Mouse (Mus musculus): ENCODE data around the gene Gm26920. TPM values are rescaled to one million over a fixed set of nuclear protein-coding genes. Genes with fewer than 3 reads are reported as not detected.

Gene Gm26920
- not detected in 2 replicates for polyA plus RNA-seq (2012)

GRCm38 (mm10) chr7:30090092-30090969 is at the start of gene Gm26920, which contains the start of gene Zfp566:
Gm26920 (minus strand) TSS chr7:30090410.
Zfp566 (minus strand) TSS chr7:30090527.
- TF ChIP-seq GATA1 (IDR thresholded peaks at IDR 0.05; ENCODE audit: low read length), result no peak

- no peak for TF ChIP-seq GATA1 (IDR thresholded peaks at IDR 0.05; ENCODE audit: low read length)
These were observed 46.6 kb upstream of the Gm26920 start for GRCm38 (mm10) chr7:30136826-30137225.

- no peak for TF ChIP-seq GATA1 (IDR thresholded peaks at IDR 0.05; ENCODE audit: low read length)
These were observed 42.2 kb upstream of the Gm26920 start for GRCm38 (mm10) chr7:30132396-30132795.

- TF ChIP-seq GATA1 (IDR thresholded peaks at IDR 0.05; ENCODE audit: low read length), result no peak
These were observed 39.7 kb upstream of the Gm26920 start for GRCm38 (mm10) chr7:30129900-30130299.

- TF ChIP-seq GATA1 (IDR thresholded peaks at IDR 0.05; ENCODE audit: low read length), result no peak
These were observed 31.9 kb upstream of the Gm26920 start for GRCm38 (mm10) chr7:30122188-30122530.

- no peak for TF ChIP-seq GATA1 (IDR thresholded peaks at IDR 0.05; ENCODE audit: low read length)
These were observed 31.3 kb upstream of the Gm26920 start, which contains the start of gene Zfp382 for GRCm38 (mm10) chr7:30121308-30122187. Zfp382 (plus strand) TSS chr7:30121942.

DNA sequence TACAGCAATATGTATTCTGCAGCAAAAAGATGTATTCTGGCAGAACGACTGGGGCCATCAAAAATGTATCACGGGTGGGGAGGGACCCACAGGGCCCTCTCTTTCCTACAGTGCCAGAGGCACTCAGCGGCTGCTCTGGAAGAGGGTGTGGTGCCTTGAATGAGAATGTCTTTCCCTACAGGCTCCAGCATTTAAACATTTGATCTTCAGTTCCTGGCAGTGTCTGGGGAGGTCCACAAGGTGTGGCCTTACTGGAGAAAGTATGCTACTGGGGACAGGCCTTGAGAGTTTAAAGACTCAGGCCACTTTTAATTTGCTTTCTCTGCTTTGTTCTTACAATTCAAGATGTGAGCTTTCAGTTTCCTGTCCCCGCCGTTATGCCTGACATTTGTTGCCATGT is 25.9 kb upstream of the Gm26920 start:
- TF ChIP-seq GATA1 (IDR thresholded peaks at IDR 0.05; ENCODE audit: low read length), result no peak

- no peak for TF ChIP-seq GATA1 (IDR thresholded peaks at IDR 0.05; ENCODE audit: low read length)
These were observed 9.1 kb upstream of the Gm26920 start for GRCm38 (mm10) chr7:30099297-30099696.

DNA sequence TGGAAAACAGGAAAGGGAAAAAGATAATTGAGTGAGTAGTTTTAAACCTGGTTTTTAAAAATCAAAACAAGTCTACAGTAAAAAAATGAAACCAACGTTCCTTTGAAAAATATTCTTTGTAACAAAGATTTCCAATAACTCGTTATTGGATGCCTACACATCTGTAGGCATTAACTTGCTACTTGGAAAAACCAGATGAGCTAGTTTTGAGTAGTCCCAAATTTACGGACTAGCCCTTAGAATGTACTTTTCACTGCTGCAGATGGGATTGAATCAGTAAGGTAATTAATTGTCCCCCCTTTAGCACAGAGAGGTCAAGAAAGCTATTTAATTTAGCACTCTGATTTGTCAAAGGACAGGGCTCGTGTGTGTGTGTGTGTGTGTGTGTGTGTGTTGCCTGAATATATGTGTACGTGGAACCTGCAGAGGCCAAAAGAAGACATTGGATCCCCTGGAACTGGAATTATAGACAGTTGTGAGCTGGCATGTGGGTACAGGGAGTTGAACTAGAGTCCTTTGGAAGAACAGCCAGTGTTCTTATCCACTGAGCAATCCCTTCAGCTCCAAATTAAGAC is 5.4 kb upstream of the Gm26920 start:
- no peak for TF ChIP-seq GATA1 (IDR thresholded peaks at IDR 0.05; ENCODE audit: low read length)

DNA sequence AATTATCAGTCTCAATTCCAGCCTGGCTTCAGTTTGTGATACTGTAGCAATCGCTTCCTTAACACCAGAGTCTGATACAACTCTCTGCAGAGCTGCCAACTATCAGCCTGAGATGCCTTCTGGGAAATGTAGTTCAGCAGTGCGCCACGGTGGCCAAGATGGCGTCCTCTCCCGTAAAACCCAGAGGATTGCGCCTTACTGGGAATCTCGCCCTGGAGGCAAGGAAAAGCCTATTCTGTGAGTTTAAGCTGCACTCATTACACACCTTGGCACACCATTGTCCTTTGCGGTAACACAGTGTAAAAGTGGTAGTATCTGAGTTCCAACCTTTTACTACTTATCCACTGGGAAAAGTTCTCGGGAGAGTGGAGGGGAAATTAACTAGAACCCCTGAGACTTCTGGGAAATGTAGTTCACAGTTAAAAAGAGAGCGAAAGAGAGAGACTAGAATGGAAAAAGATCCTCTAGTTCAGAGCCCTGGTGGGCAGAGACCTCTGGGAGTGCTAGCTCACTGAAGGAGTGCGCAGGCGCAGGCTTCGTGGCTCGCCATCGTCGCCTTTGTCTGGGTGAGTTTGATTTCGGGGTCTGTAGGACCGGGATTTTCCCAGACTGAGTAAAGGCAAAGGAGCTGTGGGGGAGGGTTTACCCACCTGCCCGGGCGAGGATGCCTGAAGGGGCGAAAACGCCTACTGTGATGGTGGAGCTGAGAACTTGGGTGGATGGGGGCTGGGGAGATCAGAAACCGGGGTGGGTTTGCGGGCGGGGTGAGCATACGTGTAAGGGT is 4.6 kb upstream of the Gm26920 start, which contains the start of gene Zfp260:
Zfp260 (plus strand) TSS at position 132 of the 784 bp plus-strand sequence.
- no peak for TF ChIP-seq GATA1 (IDR thresholded peaks at IDR 0.05; ENCODE audit: low read length)

GRCm38 (mm10) chr7:30093918-30094415 is 3.8 kb upstream of the Gm26920 start:
- no peak for TF ChIP-seq GATA1 (IDR thresholded peaks at IDR 0.05; ENCODE audit: low read length)

DNA sequence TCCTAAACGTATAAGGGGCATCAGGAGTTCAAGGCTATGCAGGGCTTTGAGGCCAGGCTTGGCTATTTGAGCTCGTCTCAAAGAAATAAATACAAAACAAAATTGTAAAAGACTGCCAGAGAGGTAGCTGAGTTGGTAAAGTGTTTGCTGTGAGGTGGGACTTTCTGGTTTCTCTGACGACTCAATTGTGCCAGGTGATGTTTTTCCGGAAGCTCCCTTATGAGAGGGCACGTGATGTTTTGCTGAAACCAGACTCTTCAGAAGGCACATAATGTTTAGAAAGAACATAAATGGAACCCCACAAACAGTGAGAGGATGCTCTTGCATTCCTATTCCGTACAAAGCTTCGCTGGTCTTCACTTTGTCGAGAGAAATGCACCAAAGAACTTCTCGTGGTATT is 2.5 kb upstream of the Gm26920 start:
- TF ChIP-seq GATA1 (IDR thresholded peaks at IDR 0.05; ENCODE audit: low read length), result no peak

- no peak for TF ChIP-seq GATA1 (IDR thresholded peaks at IDR 0.05; ENCODE audit: low read length)
These were observed 868 bp upstream of the Gm26920 start for GRCm38 (mm10) chr7:30090970-30091585.

DNA sequence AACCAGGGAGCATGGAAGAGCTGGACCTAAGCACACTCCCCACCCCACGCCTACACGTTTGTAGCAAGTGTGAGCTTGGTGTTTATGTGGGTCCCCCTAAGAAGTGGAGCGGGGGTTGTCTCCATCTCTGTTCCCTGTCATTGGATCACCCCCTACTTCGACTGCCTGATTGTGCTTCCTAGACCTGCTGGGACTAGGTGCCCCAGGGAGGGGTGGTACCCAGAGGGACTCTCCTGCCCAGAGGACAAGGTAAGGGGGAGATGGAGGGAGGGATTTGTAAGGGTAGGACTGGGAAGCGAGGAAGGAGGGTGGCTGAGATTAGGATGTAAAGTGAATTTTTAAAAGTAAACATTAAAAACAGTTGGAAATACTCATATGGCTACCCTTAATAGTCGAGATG is 805 bp downstream of the Gm26920 start:
- TF ChIP-seq GATA1 (IDR thresholded peaks at IDR 0.05; ENCODE audit: low read length), result no peak
